Mouse (Mus musculus): ENCODE data around the gene Nckipsd.

Nckipsd gene

GRCm38 (mm10) chr9:108798508-108799075 lies 9.6 kb upstream of the Nckipsd start:
- no peak for DNase-seq (ENCODE audit: low read depth, low spot score)

GRCm38 (mm10) chr9:108799564-108799963 lies 8.6 kb upstream of the Nckipsd start:
- no peak for DNase-seq (ENCODE audit: low read depth, low spot score)

- no peak for DNase-seq (ENCODE audit: low read depth, low spot score)
These were observed 2.4 kb upstream of the Nckipsd start for GRCm38 (mm10) chr9:108805768-108806167.

GRCm38 (mm10) chr9:108806379-108806778 lies 1.8 kb upstream of the Nckipsd start:
- DNase-seq (ENCODE audit: low read depth, low spot score), result no peak

- no peak for DNase-seq (ENCODE audit: low read depth, low spot score)
These were observed 1.3 kb upstream of the Nckipsd start for GRCm38 (mm10) chr9:108806831-108807230.

- no peak for DNase-seq (ENCODE audit: low read depth, low spot score)
These were observed 494 bp upstream of the Nckipsd start for GRCm38 (mm10) chr9:108807674-108808073.

- no peak for DNase-seq (ENCODE audit: low read depth, low spot score)
These were observed 1.0 kb downstream of the Nckipsd start for GRCm38 (mm10) chr9:108809188-108809587.

- no peak for DNase-seq (ENCODE audit: low read depth, low spot score)
These were observed 1.6 kb downstream of the Nckipsd start for GRCm38 (mm10) chr9:108809723-108810122.

GRCm38 (mm10) chr9:108810516-108810915 lies 2.3 kb downstream of the Nckipsd start:
- DNase-seq (ENCODE audit: low read depth, low spot score), result no peak

GRCm38 (mm10) chr9:108815557-108815956 lies 7.4 kb downstream of the Nckipsd start:
- no peak for DNase-seq (ENCODE audit: low read depth, low spot score)

GRCm38 (mm10) chr9:108819495-108819894 lies 11.3 kb downstream of the Nckipsd start:
- DNase-seq (ENCODE audit: low read depth, low spot score), result peak; percentile 81

GRCm38 (mm10) chr9:108820077-108820476 lies 11.9 kb downstream of the Nckipsd start:
- no peak for DNase-seq (ENCODE audit: low read depth, low spot score)

GRCm38 (mm10) chr9:108824144-108824685 lies 16.0 kb downstream of the Nckipsd start:
- DNase-seq (ENCODE audit: low read depth, low spot score), result peak; percentile 72

- DNase-seq (ENCODE audit: low read depth, low spot score), result peak; percentile 97
These were observed 16.7 kb downstream of the Nckipsd start for GRCm38 (mm10) chr9:108824755-108825413.

GRCm38 (mm10) chr9:108825820-108826699 lies 17.9 kb downstream of the Nckipsd start, which contains the start of gene Celsr3:
TSS of gene Celsr3 (plus strand) at chr9:108826320.
- DNase-seq (ENCODE audit: low read depth, low spot score), result peak; percentile 97

- DNase-seq (ENCODE audit: low read depth, low spot score), result peak; percentile 87
These were observed 18.7 kb downstream of the Nckipsd start for GRCm38 (mm10) chr9:108826700-108827340.

GRCm38 (mm10) chr9:108827454-108827853 lies 19.3 kb downstream of the Nckipsd start:
- DNase-seq (ENCODE audit: low read depth, low spot score), result peak; percentile 51

GRCm38 (mm10) chr9:108827906-108828305 lies 19.7 kb downstream of the Nckipsd start:
- DNase-seq (ENCODE audit: low read depth, low spot score), result no peak

- no peak for DNase-seq (ENCODE audit: low read depth, low spot score)
These were observed 23.5 kb downstream of the Nckipsd start for GRCm38 (mm10) chr9:108831637-108832036.

- DNase-seq (ENCODE audit: low read depth, low spot score), result peak; percentile 98
These were observed 24.4 kb downstream of the Nckipsd start for GRCm38 (mm10) chr9:108832390-108833108.

- DNase-seq (ENCODE audit: low read depth, low spot score), result peak; percentile 73
These were observed 34.8 kb downstream of the Nckipsd start for GRCm38 (mm10) chr9:108842989-108843388.

All from ZHBTc4 (cell line).